Mouse (Mus musculus) hematopoietic stem cell, adult 5-6 weeks (primary cell): Measurements from ENCODE around the gene Tcl1b3. TPM values are rescaled to one million over a fixed set of nuclear protein-coding genes. Genes with fewer than 3 reads are reported as not detected.

Source experiments
- ATAC-seq, 2 experiments: fragments of 125-278 bp in 1 of 2; replicated peaks in 1 of 2; 2 replicates each; pipeline ENCODE4 v1.8.0; 2016 to 2017; ENCODE audit warnings: inconsistent platforms in 2 of 2, mild to moderate bottlenecking in 2 of 2, moderate number of reproducible peaks in 2 of 2, low read depth in 1 of 2, moderate TSS enrichment in 1 of 2; ENCODE audit not compliant: low FRiP score in 2 of 2, poor library complexity in 2 of 2, severe bottlenecking in 2 of 2, insufficient read depth in 1 of 2, low TSS enrichment in 1 of 2
- total RNA-seq: library from RNA; stranded (forward); fragments of 172-1452, 232-1000 nt; gene quantifications from 2 replicates; pipeline ENCODE4 v1.2.3, GENCODE M21; 2017

Tcl1b3 gene
- total RNA-seq, 1 experiment from 2014 or later, result not detected

DNA sequence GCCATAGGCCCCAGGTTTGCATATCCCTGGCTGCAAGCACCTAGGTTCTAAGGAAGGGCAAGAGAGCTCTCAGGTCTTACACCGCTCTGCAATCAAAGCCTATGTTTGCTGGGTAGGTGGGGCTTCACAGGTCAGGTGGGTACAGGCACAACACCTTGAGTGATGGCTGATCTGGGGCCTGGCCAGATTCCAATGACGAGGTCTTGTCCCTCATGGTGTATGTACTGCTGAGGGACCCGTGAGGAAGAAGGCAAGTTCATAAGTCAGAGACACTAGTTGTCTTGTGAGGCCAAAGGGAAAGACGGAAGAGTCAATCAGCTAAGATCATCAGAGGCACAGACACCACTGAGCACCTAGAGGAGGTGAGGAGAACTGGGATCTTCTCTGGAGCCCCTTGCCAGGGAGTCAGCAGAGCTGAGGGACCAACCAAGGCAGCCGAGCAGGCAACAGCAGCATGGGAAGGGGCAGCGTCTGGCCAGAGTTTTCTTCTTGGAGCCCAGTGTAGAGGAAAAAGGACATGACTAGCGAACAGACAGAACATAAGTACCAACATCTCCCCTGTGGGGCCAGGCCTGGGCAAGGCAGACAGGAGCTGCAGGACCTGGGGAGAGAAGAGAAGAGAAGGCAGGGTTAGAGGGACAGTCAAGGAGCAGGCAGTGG lies 26.4 kb downstream of the Tcl1b3 start:
- no peak for ATAC-seq

DNA sequence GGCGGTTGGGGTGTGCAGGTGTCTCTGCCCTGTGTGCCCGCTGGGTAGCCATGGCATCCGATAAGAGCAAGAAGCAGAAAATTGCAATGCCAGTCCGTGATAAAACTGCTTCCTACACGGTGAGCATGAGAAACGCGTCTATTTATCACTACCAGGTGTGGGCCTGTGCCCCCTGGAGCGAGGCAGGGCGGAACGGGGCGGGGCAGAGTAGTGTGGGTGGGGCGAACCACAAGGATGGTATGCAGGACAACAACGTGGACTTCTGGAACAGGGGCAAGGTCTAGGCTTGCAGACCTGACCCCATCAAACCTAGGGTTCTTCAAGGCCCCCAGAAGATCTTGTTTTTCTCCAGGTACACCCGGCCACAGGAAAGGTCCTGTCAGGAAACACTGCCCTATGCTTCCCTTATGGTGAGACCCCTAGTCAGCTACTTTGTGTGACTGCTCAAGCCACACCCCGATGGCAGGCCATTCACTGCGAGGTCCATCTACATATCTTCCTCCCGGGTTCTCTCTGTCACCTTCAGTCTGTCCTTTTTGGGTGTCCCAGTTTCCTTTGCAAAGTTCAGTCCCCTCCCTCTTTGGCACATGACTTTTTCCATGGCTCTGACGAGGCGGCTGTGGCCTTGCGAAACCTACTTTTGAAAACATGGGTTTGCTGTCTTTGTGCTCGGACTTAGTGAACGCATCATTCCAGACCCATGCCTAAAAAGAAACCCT lies 31.9 kb downstream of the Tcl1b3 start, which contains the start of gene Tcl1:
Gene Tcl1, minus strand, starts transcription at position 193 of the 719 bp plus-strand sequence.
- ATAC-seq, result no peak

DNA sequence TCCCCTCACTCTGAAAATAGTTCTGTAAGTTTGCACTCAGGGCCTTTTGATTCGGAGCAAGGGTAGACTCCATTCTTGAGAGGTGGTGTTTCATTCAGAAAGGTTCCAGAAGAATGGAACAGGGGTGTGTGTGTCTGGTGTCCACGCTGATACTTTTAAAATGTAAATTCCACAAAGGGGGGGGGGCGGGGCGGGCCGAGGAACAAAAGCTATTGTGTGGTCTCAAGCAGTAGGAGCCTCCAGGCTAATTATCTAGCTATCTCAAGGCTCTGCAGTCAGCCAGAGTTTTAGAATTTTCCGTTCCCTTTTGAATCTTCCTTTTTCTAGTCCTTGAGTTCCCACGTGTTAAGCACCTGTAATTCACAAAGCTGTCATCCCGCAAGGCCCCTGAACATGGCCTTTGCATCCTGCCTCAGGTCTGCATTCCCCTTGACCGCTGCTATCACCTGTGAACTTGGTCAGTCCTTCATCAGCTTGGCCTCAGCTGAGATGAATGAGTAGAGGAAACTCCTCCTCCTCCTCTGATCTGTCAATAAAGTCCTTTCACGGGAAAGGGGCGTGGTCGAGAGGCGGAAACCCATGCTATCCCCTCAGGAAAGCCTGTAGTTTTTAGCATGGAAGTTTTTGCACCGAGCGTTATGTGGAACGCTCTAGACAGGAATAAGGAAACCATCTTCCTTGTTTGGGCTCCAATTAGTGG lies 33.9 kb downstream of the Tcl1b3 start:
- no peak for ATAC-seq

DNA sequence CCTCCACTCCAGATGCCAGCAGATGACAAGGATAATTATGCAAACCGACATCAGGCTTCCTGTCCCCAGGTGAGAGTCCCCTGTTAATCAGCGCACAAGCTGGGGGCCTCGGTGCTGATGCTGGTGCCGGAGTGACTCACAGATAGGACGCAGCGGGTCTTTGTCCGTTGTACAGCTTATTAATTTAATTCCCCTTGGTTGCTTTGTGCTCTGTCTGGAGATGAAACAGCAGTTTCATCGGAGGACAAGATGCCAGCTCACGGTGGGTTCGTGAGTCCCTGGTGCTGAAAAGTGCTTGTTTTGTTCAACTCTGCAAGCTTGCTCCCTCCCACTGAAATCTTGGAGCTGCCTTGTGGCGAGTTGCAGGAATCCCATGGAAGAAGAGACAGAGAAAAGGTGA lies 43.5 kb downstream of the Tcl1b3 start:
- ATAC-seq, result no peak

DNA sequence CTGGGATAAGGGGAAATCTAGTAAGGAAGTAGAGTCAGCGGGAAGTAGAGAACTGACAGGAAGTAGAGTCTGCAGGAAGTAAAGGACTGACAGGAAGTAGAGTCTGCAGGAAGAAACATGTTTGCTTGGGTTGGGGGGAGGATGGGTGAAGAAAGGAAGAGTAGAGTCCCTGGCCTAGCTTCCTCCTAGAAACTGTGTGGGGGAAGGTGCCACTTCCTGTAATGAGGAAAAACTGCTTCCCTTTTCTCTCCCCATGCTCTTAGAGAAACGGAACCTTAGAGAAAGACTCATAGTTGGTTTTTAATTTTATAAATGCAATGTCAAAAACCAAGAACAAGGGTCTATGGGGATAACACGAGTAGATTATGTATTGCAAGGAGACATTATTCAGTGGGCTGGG lies 44.2 kb downstream of the Tcl1b3 start:
- no peak; a peak in 1 of 4 replicates for ATAC-seq

DNA sequence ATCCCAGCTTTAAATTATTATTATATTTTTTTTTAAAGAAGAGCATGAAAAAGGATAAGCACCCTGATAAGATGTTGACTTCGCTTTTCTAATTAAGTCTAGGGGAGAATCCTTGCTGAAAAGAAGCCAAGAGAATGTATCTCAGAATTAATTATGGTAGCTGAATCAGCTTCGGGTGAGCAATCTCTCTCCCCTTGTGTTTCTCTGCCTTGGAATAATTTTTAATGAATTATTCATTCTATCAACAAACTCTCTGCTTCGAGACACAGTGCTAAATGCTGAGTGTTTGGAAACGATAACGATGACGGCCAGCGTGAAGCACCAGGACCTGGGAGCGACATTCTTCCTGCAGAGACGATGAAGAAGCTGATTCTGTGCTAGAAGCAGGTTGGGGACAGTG lies 48.2 kb downstream of the Tcl1b3 start:
- ATAC-seq, result no peak

Other genes with a start within 250 kb of the Tcl1b3 start
- 33.1 TPM in 2 replicates for gene Syne3, start 181.2 kb upstream of the Tcl1b3 start, total RNA-seq
- 24.0 and 26.5 TPM in 2 replicates for gene Glrx5, start 158.4 kb upstream of the Tcl1b3 start, total RNA-seq
- gene Tcl1b2, start 45.0 kb upstream of the Tcl1b3 start, total RNA-seq, result not detected in 2 replicates
- not detected in 2 replicates for gene Tcl1b1, start 31.4 kb upstream of the Tcl1b3 start, total RNA-seq
- gene Tcl1b5, start 14.7 kb upstream of the Tcl1b3 start, total RNA-seq, result not detected in 2 replicates
- not detected in 2 replicates for gene Tcl1b4, start 10.9 kb downstream of the Tcl1b3 start, total RNA-seq
- not detected in 2 replicates for gene Tcl1, start 31.8 kb downstream of the Tcl1b3 start, total RNA-seq
- gene Tunar, start 142.8 kb downstream of the Tcl1b3 start, total RNA-seq, result not detected in 2 replicates